Mouse (Mus musculus) frontal cortex, postnatal 25 days (tissue): ENCODE measurements around the gene Gm17359.

Source experiments
- DNase-seq, 2 experiments: peaks; one replicate each; pipeline ENCODE4 v3.0.0; 2022; ENCODE audit warnings: low spot score in 2 of 2

Gm17359 gene

DNA sequence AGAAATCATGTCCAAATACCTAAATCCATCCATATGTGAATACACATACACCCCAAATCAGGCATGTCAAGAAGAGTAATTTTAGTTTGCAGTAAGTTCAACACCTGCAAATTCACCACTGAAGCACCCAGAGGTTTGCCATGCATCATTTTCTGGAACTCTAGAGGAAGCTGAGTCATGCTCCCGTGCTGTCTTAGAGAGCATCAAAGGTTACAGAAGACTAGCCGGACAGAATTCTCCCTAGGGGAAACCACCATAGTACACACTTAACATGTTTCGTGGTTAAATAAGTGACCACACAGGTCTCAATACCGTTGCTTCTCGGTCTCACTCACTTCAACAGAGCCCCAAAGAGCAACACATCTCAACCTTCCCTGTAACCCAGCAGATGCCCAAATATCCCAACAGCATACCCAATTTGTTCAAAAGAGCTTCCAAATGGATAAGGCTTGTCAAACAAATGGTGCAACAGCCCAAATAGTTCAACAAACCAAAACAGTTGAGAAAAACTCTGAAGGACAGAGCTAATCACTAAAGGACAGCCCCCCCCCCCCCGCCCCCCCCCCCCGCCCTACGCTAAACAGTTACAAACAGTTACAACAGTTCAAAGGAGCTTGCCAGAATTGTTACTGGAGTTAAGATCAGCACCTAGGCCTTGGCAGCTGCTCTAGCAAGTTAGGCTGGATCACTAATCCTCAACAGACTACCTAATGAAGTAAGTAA lies at the start of gene Gm17359:
TSS of gene Gm17359 (plus strand) at position 618 of the 723 bp plus-strand sequence.
- no peak for DNase-seq

DNA sequence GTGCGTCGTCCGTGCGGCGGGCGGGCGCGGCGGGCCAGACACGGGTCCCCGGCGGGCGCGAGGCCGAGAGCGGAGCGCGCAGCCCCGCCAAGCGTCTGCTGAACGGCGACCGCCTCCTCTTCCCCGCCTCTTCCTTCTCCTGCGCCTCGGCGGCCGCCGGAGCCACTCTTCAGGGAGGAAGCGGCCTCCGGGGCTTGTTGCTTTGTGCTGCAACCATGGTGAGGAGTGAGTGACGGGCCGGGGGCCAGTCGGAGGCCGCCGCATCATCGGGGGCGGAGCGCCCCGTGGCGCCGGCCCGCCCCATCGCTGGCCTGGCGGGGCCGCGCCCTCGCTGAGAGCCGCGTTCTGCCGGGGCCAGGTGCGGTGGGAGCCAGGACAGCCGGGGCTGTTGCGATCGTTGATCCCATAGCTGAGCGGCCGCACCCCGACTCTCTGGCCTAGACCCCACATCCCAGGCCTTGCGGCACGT lies 49.3 kb upstream of the Gm17359 start:
- peak; percentile 94 to 95 for DNase-seq

DNA sequence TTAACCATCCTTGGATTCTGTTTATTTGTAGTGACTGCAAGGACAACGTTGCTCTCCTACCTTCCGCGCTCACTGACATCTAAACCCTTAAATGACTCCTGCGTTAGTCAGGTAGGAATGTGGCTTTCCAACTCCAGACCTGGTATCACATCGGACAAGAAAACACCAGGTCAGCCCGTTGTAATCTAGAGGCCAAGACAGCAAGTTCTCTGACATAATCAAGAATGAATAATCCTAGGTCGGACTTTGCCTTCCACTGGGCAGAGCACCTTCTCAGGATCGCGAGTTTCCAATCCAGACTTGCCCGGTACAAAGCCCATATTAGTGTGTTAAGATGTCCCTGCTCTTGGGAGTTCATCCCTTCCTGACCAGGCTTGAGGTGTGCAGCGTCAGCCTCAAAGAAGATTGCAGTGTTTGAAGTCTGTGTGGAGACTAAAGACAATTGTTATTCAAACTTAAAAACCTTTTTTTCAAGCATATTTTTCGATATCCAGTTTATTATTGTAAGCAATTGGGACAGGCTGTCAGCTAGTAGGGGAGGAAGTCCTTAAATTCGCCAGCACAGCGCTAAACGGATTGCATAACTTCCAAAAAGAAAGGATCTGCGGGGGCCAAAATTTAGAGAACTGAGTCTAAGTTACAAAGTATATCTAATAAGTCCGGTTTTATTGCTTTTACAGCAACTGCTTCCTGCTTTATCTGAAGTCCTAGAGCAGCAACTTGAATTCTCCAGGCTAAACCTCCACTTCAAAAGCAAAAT lies 48.6 kb upstream of the Gm17359 start:
- DNase-seq: no peak

DNA sequence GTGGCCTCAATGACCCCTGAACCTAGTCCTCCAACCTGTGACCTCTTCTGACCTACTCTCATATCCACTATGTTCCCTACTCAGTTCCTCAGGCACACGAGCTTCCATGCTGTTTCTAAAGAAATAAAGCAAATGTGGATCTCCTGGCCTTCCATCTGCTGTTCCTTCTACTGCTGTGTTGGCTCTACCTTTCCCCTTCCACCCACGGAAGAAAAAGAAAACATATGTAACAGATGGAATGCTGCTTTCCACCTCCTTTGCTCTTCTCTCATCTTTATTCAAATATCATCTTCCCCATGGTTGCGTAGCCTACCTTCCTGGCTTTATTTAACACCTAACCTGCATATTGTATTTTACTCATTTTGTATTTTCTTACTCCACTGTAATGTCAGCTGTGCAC lies 47.4 kb upstream of the Gm17359 start:
- DNase-seq: no peak

DNA sequence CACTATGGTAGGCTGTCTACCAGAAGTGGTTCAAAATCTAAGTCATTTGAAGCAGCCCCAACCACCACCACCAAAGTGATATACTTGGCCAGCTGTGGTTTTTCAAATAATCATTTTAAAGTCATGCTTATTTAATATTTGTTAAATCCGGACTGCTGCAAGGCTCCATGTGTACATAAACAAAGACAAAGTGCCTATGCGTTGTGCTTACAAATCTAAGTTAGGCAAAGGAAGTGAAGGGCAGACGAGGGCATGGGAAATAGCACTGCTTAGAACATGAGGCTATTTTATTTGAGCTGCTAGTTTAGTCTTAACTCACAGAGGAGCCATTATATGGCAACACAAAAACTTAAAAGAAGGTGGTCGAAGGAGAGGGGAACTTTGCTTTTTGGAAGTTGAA lies 43.4 kb upstream of the Gm17359 start:
- DNase-seq: no peak

DNA sequence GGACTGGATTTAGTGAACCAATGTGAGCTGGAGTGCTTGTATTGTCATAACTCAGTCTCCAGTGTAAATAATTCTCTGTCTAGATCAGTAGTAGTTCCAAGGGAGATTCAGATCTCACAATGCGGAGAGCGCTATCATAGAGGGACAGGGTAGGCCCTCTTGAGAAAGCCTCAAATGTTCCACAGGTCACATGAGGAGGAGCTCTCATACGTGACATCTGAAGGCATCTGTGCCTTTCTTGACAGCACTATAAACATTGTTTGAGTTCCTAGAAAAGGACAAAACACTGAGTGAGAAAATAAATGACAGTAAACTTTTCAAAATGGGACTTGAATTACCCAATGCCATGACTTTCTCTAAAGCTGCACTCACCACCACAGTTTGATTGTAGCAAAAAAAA lies 41.8 kb upstream of the Gm17359 start:
- DNase-seq: no peak

DNA sequence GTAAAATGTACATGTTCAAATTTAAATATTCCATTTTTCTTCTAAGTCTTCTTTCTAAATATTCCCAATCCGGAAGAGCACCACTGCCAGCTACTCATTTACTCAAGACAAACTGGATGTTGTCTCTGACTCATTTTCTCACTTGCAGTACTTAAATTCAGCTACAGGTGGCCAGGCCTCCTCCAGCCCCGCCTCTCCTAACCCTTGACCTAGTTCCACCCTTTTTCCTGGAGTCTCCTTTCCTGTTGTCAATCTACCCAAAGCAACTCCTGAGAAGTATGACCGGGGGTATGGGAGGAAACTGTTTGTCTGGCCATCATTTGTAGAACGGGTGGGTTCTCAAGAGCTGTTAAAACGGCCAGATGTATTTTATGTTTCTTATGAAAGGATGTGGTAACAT lies 40.4 kb upstream of the Gm17359 start:
- DNase-seq: no peak

DNA sequence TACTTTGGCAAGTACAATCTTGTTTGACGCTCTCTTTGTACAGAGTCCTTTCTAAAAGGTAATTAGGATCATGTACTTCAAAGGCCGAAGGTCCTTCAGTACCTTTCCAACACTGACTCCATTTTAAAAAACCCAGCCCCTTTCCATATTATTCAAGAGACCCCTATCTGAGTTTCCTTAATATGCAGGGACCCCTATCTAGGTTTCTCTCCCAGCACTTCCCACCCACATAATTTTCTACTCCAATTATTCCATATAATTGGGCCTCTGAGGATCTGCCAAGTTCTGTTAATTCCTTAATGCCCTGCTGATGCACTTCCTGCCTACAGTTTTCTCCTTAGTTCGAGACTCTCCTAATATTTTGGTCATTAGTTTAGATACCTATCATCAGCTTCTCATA lies 39.9 kb upstream of the Gm17359 start:
- DNase-seq: no peak

DNA sequence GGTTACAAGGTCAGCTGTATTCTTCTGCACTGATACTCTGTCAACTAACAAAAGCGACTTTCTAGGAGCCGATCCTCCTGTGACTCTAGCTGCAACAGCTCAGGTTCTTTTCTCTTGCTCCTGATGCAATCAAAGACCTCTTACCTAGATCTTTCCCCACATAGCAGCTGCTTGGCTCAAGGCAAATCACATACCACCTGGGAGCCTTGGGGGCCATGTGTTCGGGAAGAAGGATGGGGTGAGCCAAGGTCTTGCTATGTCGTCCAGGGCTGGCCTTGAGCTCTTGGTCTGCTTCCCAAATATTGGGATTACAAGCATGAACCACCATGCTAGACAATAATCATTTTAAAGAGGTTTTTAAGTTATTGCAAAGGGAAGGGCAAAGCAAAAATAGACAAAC lies 39.2 kb upstream of the Gm17359 start:
- DNase-seq: no peak

DNA sequence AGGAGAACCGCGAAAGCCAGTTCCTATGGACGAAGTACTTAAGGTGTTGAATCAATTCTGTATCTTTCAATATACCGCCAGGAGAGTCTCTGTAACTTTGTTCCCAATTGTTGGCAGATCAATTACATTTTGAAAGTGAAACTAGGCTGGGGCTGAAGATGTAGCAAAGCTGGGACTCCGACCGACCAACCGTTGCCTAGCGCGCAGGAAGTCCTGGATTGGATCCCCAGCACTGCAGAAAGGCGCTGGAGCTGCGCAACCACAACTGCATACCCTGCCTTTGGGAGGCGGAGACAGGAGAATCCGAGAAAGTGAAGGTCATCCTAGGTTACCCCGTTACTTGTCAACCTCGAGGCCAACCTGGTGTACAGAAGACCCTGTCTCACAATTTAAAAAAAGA lies 37.1 kb upstream of the Gm17359 start:
- no peak for DNase-seq

DNA sequence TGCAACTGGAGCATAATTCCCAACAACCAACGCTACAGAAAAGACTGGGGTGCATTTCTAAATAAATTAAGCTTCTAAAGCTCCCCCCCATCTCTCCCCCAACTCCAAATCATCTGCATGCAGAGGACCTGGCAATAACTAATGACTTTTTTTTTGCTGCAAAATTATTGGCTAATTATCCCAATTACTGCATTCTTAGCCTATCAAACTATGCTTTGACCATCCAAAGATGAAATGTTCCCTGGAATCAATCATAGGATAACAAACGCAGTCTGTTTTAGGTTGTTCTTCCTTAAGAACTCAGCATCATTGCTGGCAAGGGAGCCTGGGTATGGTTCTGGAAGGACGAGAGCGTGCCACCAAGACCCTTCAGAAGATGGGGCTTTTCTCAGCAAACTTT lies 27.9 kb upstream of the Gm17359 start:
- no peak for DNase-seq

DNA sequence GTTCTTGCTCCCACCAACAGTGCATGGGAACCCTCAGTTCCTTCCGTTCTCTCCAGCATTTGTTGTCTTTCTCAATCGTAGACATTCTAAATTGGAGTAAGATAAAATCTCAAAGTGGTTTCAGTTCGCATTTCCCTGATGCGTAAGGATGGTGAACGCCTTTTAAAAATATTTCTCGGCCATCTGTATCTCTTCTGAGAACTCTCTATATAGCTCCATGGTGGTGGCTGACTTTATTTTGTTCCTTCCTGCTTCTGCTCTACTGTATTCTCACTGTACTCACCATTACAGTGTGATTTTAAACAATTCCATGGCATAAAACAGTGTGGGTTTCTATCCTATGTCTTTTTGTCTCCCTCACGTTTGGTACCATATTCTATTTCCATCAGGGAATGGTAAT lies 26.3 kb upstream of the Gm17359 start:
- DNase-seq: no peak

DNA sequence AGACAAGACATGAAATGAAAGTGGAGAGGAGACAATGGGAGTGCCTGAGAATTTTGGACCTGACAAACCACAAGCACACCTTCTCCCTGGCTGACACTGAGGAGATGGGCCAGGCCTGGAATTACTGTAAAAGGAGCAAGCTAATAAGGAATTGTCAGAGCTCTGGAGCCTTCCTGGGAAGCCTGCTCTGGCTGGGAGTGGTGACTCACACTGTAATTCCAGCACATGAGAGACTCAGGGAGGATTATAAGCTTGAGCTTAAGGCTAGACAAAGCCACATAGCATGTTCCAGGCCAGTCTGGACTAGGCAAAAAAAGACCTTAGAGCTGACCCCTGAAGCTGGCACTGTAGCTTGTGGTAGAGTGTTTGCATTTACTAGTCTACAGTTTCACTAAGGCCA lies 24.6 kb upstream of the Gm17359 start:
- no peak for DNase-seq

DNA sequence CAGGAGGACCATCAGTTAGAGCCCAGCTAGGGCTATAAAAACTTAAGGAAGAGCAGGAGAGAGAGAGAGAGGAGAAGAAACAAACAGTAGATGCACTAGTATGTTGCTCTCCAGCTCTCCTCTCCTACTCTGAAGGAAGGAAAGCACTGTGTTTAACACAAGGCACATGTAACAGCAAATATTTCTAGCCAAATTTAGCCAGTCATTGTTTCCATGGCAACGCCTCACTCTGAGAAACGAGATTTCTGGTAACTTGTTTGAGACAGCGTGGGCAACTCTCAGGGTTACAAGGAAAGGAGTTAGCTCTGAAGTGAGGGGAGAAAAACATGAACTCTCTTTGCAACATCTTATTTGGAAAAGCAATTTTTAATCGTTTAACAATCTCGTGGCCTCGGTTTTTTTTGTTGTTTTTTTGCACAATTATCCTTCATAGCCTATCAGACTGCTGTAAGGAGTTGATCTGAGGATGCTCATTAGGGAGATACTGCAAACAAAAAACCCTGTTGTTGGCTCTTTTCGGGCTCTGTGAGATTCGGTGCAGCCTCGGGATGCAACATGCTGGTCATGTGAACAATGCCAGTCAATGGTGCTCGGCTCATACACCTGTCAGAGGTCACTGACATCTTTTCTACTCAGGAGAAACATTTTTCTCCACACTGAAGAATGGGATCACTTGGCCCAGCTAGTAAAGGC lies 22.3 kb upstream of the Gm17359 start:
- peak; percentile 19 to 55 for DNase-seq

DNA sequence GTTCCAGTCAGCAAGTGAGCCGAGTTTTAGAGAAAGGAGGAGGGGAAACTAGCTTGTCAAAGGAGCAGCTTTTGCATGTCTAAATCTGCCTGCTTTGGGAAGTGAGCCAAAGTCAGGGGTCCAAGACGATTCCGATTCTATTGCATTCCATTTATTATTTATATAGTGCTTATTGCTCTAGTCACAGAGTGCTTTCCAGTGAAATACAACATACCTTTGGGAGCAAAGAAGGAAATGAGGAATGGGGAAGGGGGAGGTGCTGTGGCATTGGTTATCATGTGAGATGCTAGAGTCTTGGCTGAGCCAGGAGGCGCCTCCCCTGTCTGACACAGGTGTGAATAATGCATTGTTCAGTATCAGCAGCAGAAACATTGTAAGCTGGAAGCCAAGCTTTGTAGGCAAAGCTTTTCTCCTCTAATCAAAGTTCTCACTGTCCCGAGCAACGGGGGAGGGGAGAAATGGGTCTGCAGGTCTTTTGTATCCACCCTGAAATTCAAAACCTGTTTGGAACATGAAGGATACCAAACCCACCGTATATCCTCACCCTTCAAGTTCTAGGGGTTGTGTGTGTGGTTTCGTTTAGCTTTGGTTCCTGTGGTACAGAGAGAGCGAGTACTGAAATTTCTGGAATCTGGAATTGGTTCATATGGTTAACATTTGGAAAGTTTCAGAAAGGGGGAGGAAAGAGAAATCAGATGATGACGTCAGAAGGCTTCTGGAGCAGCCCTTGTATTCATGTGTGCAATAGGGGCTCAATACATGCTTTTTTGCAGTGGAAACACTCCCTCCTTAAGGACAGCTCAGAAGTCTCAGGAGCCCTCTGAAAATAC lies 11.5 kb upstream of the Gm17359 start:
- no peak for DNase-seq

DNA sequence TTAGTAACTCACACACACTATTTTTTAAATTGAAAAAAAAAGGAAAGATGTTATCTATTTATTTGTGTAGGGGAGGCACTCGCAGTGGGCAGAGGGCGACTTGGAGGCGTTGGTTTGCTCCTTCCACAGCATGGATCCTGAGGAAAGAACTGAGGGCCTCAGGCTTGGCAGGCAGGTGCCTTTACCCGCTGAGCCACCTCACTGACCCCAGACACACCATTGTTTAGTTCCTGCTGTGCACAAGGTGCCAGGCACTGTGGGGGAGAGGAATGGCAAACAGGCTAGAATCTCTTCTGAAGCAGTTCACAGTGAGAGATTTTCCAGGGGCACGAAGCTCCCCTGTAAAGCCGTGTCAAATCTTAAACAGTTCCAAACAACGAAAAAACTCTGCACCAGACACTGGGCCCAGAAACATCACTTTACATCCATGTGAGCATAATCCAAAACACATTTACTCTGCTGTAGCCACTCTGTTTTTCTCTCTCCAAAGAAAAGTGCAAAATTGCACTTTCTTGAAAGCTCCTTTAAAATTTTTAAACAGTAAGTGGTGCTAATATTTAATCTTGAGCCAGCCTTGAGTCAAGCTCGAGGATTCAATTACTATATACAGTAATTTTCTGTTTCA lies 6.7 kb upstream of the Gm17359 start:
- no peak for DNase-seq

DNA sequence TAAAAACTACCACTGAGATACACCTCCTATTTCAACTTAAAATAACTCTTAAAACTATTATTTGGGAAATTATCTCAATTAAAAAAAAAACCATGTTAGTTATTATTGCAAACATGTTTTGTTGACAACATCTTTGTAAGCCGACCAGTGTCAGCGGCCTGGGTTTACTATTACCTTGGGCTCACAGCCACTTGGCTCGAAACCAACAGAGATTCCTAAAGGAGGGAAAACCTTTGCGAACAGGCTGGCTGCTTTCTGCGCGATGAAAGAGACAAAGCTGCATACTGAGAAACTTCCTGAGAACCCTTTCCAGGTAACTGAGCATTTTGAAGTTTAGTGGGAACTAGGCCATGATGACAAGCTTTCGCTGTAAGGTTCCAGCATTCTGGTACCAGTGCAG lies 3.4 kb upstream of the Gm17359 start:
- DNase-seq: no peak

DNA sequence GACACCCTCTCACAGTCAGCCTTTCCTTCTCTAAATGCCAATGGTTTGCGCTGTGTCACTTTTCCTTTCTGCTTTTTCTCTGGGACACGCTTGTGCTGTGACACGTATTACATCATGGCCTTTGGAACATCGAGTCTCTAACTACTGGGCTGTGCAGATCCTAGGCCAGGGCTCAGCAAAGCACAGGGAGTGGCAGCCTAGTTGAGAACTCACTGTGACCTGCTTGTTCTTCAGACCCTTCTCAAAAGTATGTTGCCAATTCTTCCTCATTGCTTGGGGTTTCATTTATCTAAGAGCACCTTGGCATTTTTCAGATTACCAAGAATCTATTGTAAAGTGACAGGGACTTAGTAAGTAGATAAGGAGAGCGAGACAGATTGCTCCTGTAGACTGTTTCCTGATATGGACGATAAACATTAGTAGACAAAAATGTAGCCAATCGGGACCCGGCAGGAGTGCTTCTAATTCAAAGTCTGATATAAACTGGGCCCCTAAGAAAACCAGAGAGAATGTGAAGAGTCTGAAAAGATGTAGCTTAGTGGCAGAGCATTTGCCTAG lies 2.7 kb upstream of the Gm17359 start:
- DNase-seq: no peak

DNA sequence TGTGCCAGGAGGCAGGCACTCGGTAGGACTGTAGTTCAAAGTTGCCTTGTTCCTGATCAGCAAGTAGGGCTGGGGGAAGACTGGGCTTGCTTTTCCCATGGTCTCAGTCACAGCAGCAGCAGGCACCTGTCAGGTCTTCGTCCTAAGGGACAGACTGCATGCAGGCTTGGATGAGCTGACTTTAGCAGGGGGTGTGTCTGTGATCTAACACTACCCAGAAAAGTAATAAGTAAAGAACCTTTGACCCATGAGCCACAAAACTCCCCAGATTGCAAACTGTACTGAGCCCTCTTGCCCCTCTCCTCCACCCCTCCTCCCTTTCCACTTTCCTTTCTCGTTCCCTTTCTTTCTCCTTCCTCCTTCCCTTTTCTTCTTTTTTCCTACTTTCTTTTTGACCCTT lies 4.3 kb downstream of the Gm17359 start:
- no peak for DNase-seq

DNA sequence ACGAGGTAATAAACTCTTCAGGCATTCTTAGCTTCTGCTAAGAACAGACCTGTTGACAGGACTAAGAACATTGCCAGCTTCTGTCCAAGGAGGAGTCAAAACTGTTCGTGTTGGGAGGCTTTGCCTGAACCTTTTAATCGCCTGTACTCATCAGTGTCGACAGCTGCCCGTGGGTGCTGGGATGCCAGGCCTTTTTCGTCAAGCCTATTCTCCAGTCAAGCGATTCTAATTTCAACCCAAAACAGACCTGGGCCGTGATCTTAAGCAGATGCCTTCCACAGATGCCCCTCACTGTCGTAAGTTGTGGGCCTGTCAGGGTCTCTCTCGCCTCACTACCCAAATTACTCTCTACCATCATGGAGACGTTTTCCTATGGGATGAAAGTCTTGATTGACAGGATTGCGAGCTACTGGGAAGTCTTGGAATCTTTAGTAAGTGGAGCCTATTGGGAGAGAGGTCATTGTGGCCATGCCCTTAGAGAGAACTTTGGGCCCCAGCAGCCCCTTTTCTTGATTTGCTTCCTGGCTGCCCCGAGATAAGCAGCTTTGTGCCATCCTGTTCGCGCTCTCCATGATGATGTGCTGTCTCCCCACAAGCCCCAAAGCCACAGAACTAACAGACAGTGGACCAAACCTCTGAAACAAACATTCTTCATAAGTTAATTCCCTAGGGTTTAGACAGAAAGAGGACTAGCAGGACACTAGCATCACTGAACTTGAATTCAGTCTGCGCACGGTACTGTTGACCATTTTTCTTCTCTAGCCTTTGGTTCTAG lies 6.7 kb downstream of the Gm17359 start:
- DNase-seq: no peak
